In genomic region chr1:59021556-59021955, GRCm38 (mm10) we compare ENCODE assay signal across 24 mouse cellular contexts. TPM values are rescaled to one million over a fixed set of nuclear protein-coding genes. Genes with fewer than 3 reads are reported as not detected.
DNase-seq lines count a peak whose midpoint lies in the region; ATAC-seq and TF ChIP-seq lines count a peak whose summit lies in the region.
"Had no signal": no experiment of that assay in that cellular context is flagged by ENCODE, and none has a peak within 500 bp of the region (broad histone marks: within the 10 kb centered on the region; RNA-seq: fewer than 3 reads in every experiment).

No protein-coding gene starts in this region.

- H3K36me3 ChIP-seq in kidney, embryonic 14.5 days (ENCODE audit: control insufficient read depth, insufficient read depth, low read length): no peaks in the 10 kb centered on the region
- no peaks in the 10 kb centered on the region for H3K36me3 ChIP-seq in kidney, adult 2 months (ENCODE audit: control insufficient read depth, insufficient read depth, low read length)
- H3K36me3 ChIP-seq in kidney, embryonic 16.5 days (ENCODE audit: insufficient read depth, low read length): no peaks in the 10 kb centered on the region
- H3K36me3 ChIP-seq in midbrain, postnatal 0 days (ENCODE audit: insufficient read depth, low read length): no peaks in the 10 kb centered on the region
- H3K36me3 ChIP-seq: embryonic facial prominence, embryonic 13.5 days; embryonic facial prominence, embryonic 15.5 days; forebrain, embryonic 10.5 days; forebrain, embryonic 12.5 days had no signal

- no peak overlapping the region for H3K9ac ChIP-seq in kidney, embryonic 14.5 days (ENCODE audit: low read depth, low read length)
- no peak overlapping the region for H3K9ac ChIP-seq in kidney, embryonic 16.5 days (replicated peaks; ENCODE audit: low read length)
- H3K9ac ChIP-seq in midbrain, postnatal 0 days (replicated peaks; ENCODE audit: low read length, poor library complexity, severe bottlenecking): no peak overlapping the region
- H3K9ac ChIP-seq: embryonic facial prominence, embryonic 13.5 days; embryonic facial prominence, embryonic 15.5 days; forebrain, embryonic 12.5 days had no signal

- no peak overlapping the region for H3K4me3 ChIP-seq in kidney, embryonic 14.5 days (ENCODE audit: low read length)
- H3K4me3 ChIP-seq in kidney, adult 2 months (ENCODE audit: insufficient read depth, low read depth, low read length): no peak overlapping the region
- H3K4me3 ChIP-seq in kidney, embryonic 16.5 days (ENCODE audit: low read length): no peak overlapping the region
- no peak overlapping the region for H3K4me3 ChIP-seq in midbrain, postnatal 0 days (ENCODE audit: low read depth, low read length)
- H3K4me3 ChIP-seq: embryonic facial prominence, embryonic 13.5 days; embryonic facial prominence, embryonic 15.5 days; erythroblast, embryonic 14.5 days; forebrain, embryonic 10.5 days; forebrain, embryonic 12.5 days had no signal

- TF ChIP-seq POLR2A in kidney, adult 2 months (IDR thresholded peaks at IDR 0.05; ENCODE audit: low read depth, low read length): no peak

- no peak overlapping the region for H3K27ac ChIP-seq in kidney, embryonic 14.5 days (ENCODE audit: low read depth, low read length)
- peak overlapping the region; percentile 45; the same call in 1 of the 2 replicates for H3K27ac ChIP-seq in kidney, adult 2 months (ENCODE audit: insufficient read depth, low read depth, low read length)
- no peak overlapping the region for H3K27ac ChIP-seq in kidney, embryonic 16.5 days (ENCODE audit: low read length)
- no peak overlapping the region for H3K27ac ChIP-seq in midbrain, postnatal 0 days (ENCODE audit: low read depth, low read length)
- H3K27ac ChIP-seq: embryonic facial prominence, embryonic 13.5 days; embryonic facial prominence, embryonic 15.5 days; forebrain, embryonic 10.5 days; forebrain, embryonic 12.5 days had no signal

- H3K27me3 ChIP-seq in kidney, embryonic 14.5 days (ENCODE audit: control insufficient read depth, insufficient read depth, low read length): no peaks in the 10 kb centered on the region
- no peaks in the 10 kb centered on the region for H3K27me3 ChIP-seq in kidney, adult 2 months (replicated peaks; ENCODE audit: control insufficient read depth, insufficient read depth, low read length)
- H3K27me3 ChIP-seq in kidney, embryonic 16.5 days (ENCODE audit: insufficient read depth, low read length): no peaks in the 10 kb centered on the region
- H3K27me3 ChIP-seq in midbrain, postnatal 0 days (ENCODE audit: insufficient read depth, low read length): no peaks in the 10 kb centered on the region
- H3K27me3 ChIP-seq: embryonic facial prominence, embryonic 13.5 days; embryonic facial prominence, embryonic 15.5 days; forebrain, embryonic 12.5 days had no signal

- H3K4me2 ChIP-seq in kidney, embryonic 14.5 days (replicated peaks; ENCODE audit: low read depth, low read length): no peak overlapping the region
- no peak overlapping the region for H3K4me2 ChIP-seq in kidney, embryonic 16.5 days (replicated peaks; ENCODE audit: low read depth, low read length)
- H3K4me2 ChIP-seq in midbrain, postnatal 0 days (ENCODE audit: low read depth, low read length, poor library complexity, severe bottlenecking): no peak overlapping the region
- H3K4me2 ChIP-seq: embryonic facial prominence, embryonic 13.5 days; embryonic facial prominence, embryonic 15.5 days; forebrain, embryonic 12.5 days had no signal

- no peak for TF ChIP-seq CTCF in kidney, adult 2 months (conservative IDR thresholded peaks at IDR 0.05; ENCODE audit: insufficient read depth, insufficient read length, low read depth, low read length)
- no peak for TF ChIP-seq CTCF in midbrain, postnatal 0 days (IDR thresholded peaks at IDR 0.05)

- no peak for ATAC-seq in kidney, embryonic 14.5 days (ENCODE audit: low FRiP score, low TSS enrichment)
- no peak for ATAC-seq in kidney, embryonic 16.5 days (ENCODE audit: low FRiP score, low TSS enrichment)
- no peak for ATAC-seq in midbrain, postnatal 0 days (ENCODE audit: low FRiP score)
- ATAC-seq: forebrain, embryonic 14.5 days; forebrain, embryonic 16.5 days had no signal

- peak; percentile 32 for DNase-seq in kidney, adult 11 months
- peak; percentile 77 for DNase-seq in kidney, adult 2 months
- DNase-seq in kidney, postnatal 10 days: no peak
- DNase-seq in kidney, adult 9 months: peak; percentile 75
- DNase-seq in kidney, postnatal 36 days: peak; percentile 33 to 59
- DNase-seq in midbrain, postnatal 0 days (ENCODE audit: low spot score): no peak
- DNase-seq: adrenal gland, adult 8-10 months; adrenal gland, postnatal 25 days; cerebellum, adult 11 months; cerebellum, adult 18-20 months; cerebellum, adult 8-10 months; cerebellum, adult 9-11 months; cerebellum, postnatal 14 days; cerebellum, postnatal 36 days; embryo, embryonic 11 days had no signal

- H3K4me1 ChIP-seq in kidney, embryonic 14.5 days (ENCODE audit: control insufficient read depth, insufficient read depth, low read length): no peaks in the 10 kb centered on the region
- no peaks in the 10 kb centered on the region; the same call in 1 of the 2 replicates for H3K4me1 ChIP-seq in kidney, adult 2 months (ENCODE audit: control insufficient read depth, insufficient read depth, low read length)
- H3K4me1 ChIP-seq in kidney, embryonic 16.5 days (ENCODE audit: insufficient read depth, low read length): no peaks in the 10 kb centered on the region
- no peaks in the 10 kb centered on the region for H3K4me1 ChIP-seq in midbrain, postnatal 0 days (ENCODE audit: insufficient read depth, low read length)
- H3K4me1 ChIP-seq: embryonic facial prominence, embryonic 13.5 days; embryonic facial prominence, embryonic 15.5 days; forebrain, embryonic 10.5 days; forebrain, embryonic 12.5 days had no signal

- WGBS in kidney, embryonic 14.5 days: 79% methylated on average over 3 of the region's 3 CpGs
- 51% methylated on average over 3 of the region's 3 CpGs for WGBS in kidney, adult 2 months
- WGBS in kidney, embryonic 16.5 days: 66% methylated on average over 3 of the region's 3 CpGs
- WGBS in midbrain, postnatal 0 days: 86% methylated on average over 3 of the region's 3 CpGs

- no peaks in the 10 kb centered on the region for H3K9me3 ChIP-seq in kidney, embryonic 14.5 days (ENCODE audit: control insufficient read depth, low read length)
- H3K9me3 ChIP-seq in kidney, embryonic 16.5 days (ENCODE audit: low read length): no peaks in the 10 kb centered on the region
- H3K9me3 ChIP-seq in midbrain, postnatal 0 days (ENCODE audit: low read length): no peaks in the 10 kb centered on the region
- H3K9me3 ChIP-seq: embryonic facial prominence, embryonic 15.5 days; forebrain, embryonic 10.5 days; forebrain, embryonic 12.5 days had no signal

RNA-seq across cellular contexts. Expression of gene Stradb, which starts 48.2 kb away (rescaled TPM):
- 24.1 and 24.9 TPM in 2 replicates for polyA plus RNA-seq in kidney, embryonic 14.5 days (2014; fragmentation: Nextera tagmentation; extraction: Ambion mirVana)
- 25.0 and 26.6 TPM in 2 replicates for polyA plus RNA-seq in kidney, adult 2 months (2012; rRNA removed)
- polyA plus RNA-seq in kidney, embryonic 16.5 days (2015; fragmentation: Nextera tagmentation; extraction: Ambion mirVana): 29.0 and 29.6 TPM in 2 replicates
- 53.3 and 53.9 TPM in 2 replicates for total RNA-seq in midbrain, postnatal 0 days (2014; rRNA removed)
- 108 and 115 TPM in 2 replicates for polyA plus RNA-seq in midbrain, postnatal 0 days (2015; fragmentation: Nextera tagmentation; extraction: Ambion mirVana)

RNA-seq across cellular contexts. Expression of gene Trak2, which starts 48.3 kb away (rescaled TPM):
- polyA plus RNA-seq in kidney, embryonic 14.5 days (2014; fragmentation: Nextera tagmentation; extraction: Ambion mirVana): 8.2 and 15.7 TPM in 2 replicates
- 55.4 and 63.1 TPM in 2 replicates for polyA plus RNA-seq in kidney, adult 2 months (2012; rRNA removed)
- polyA plus RNA-seq in kidney, embryonic 16.5 days (2015; fragmentation: Nextera tagmentation; extraction: Ambion mirVana): 17.3 and 19.4 TPM in 2 replicates
- 40.4 and 46.7 TPM in 2 replicates for total RNA-seq in midbrain, postnatal 0 days (2014; rRNA removed)
- polyA plus RNA-seq in midbrain, postnatal 0 days (2015; fragmentation: Nextera tagmentation; extraction: Ambion mirVana): 11.5 and 13.3 TPM in 2 replicates

Comparison
In these comparisons a context has a peak if more than half of its experiments do, and no peak if none do; other contexts are left out.
1. DNase-seq: peak in kidney, adult 11 months (single experiment), kidney, adult 2 months (single experiment), kidney, adult 9 months (single experiment) and kidney, postnatal 36 days (2 of 2); none in kidney, postnatal 10 days (single experiment) and midbrain, postnatal 0 days (single experiment).